Mouse (Mus musculus) testis, adult 2 months (tissue): Measurements from ENCODE around the gene Odf3l2. TPM values are rescaled to one million over a fixed set of nuclear protein-coding genes. Genes with fewer than 3 reads are reported as not detected.
A peak's percentile ranks its signal among the peaks of the same experiment; 100 is the strongest.

ENCODE experiments used
- H3K27ac ChIP-seq: fragments of 200-500 bp; 2 replicates; pipeline ENCODE4 v1.5.1; 2012; ENCODE audit warnings: low read depth, low read length; ENCODE audit not compliant: control insufficient read depth, insufficient read depth
- H3K27me3 ChIP-seq: fragments of 200-500 bp; 2 replicates; pipeline ENCODE4 v1.6.1; 2012; ENCODE audit warnings: mild to moderate bottlenecking, low read length, moderate library complexity; ENCODE audit not compliant: control insufficient read depth, insufficient read depth
- H3K36me3 ChIP-seq: fragments of 200-500 bp; 2 replicates; pipeline ENCODE4 v1.6.1; 2012; ENCODE audit warnings: mild to moderate bottlenecking, low read length; ENCODE audit not compliant: control insufficient read depth, insufficient read depth
- H3K4me1 ChIP-seq: fragments of 200-500 bp; 2 replicates; pipeline ENCODE4 v1.6.1; 2012; ENCODE audit warnings: low read length; ENCODE audit not compliant: control insufficient read depth, insufficient read depth
- H3K4me3 ChIP-seq: fragments of 200-500 bp; 2 replicates; pipeline ENCODE4 v1.5.1; 2012; ENCODE audit warnings: low read depth, mild to moderate bottlenecking, low read length, moderate library complexity, mixed read lengths; ENCODE audit not compliant: control insufficient read depth
- CTCF ChIP-seq: fragments of 200-500 bp; IDR thresholded peaks from 2 replicates; pipeline ENCODE4 v1.5.1; 2012; ENCODE audit warnings: low read depth, mild to moderate bottlenecking, inconsistent platforms, low read length, moderate library complexity; ENCODE audit not compliant: control insufficient read depth, insufficient read depth, insufficient replicate concordance
- POLR2A ChIP-seq: fragments of 200-500 bp; IDR thresholded peaks from 2 replicates; pipeline ENCODE4 v1.6.1; 2012; ENCODE audit warnings: low read depth, mild to moderate bottlenecking, inconsistent platforms, low read length, moderate library complexity; ENCODE audit not compliant: control insufficient read depth
- polyA plus RNA-seq: library from polyadenylated mRNA; depleted of rRNA; stranded (reverse); fragments of >200 nt; gene quantifications from 2 replicates; pipeline ENCODE4 v1.2.3, GENCODE M21; 2012

Gene Odf3l2
- polyA plus RNA-seq, 1 experiment, result not detected

DNA sequence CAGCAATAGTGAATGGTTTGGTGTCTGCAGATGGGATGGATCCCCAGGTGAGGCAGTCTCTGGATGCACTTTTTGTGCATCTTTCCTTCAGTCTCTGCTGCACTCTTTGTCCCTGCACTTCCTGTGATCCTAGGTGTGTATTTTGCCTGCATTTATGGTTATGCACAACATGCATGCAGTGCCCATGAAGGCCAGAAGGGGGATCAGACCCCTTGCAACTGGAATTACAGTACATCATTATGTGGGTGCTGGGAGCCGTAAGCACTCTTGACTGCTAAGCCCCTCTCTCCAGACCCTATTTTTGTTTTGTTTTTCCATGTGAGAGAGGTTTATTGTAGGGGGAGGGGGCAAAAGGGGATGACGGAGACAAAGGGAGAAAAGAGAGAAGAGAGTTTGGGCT is 14.8 kb upstream of the Odf3l2 start:
- H3K4me3 ChIP-seq, result no peak overlapping the region
- peaks cover 14% of the 10 kb centered on the region for H3K4me1 ChIP-seq
- TF ChIP-seq CTCF, result no peak
- TF ChIP-seq POLR2A, result no peak
- H3K27ac ChIP-seq, result no peak overlapping the region
- no peaks in the 10 kb centered on the region for H3K27me3 ChIP-seq
- H3K36me3 ChIP-seq, result no peaks in the 10 kb centered on the region

DNA sequence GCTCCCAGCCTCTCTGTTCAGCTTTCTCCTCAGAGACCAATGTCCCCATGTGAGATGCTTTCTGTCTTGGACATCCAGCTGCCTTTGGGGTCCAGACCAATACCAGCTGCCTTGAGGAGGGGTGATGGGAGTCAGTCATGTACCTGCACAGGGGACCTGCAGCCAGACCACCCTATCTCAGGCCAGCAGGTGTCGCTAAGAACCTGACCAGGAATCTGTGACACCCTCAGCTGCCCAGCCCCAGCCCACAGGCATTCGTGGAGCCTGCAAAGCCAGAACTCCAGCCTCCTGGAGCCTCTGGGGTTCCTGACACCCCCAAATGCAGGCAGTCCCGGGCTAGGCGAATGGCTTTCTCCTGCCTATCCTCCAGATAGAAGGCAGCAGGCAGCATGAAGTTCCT is 13.3 kb upstream of the Odf3l2 start:
- peaks cover 14% of the 10 kb centered on the region for H3K4me1 ChIP-seq
- H3K27ac ChIP-seq, result no peak overlapping the region
- H3K27me3 ChIP-seq, result no peaks in the 10 kb centered on the region

DNA sequence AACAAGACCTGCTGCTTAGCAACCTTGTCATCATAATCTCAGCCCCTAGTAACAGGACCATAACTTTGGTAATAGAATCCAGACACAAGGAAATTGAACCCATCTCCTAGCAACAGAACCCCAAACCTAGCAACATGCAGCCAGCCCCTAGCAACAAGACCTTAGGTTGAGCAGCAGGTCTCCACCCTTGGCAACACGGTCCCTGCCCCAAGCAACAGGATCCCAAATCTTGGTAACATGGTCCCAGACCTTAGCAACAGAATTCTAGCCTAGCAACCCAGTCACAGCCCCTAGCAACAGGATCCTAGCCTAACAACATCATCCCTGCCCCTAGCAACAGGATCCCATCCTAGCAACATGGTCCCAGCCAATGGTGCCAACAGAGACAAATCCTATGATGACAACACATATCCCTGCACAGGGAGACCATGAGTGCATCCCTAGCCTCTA is 9.4 kb upstream of the Odf3l2 start:
- TF ChIP-seq CTCF (no peak), POLR2A (no peak)
- H3K27me3 ChIP-seq, result no peaks in the 10 kb centered on the region
- H3K4me1 ChIP-seq, result no peaks in the 10 kb centered on the region; the same call in 1 of the 2 replicates
- H3K4me3 ChIP-seq, result no peak overlapping the region
- no peaks in the 10 kb centered on the region for H3K36me3 ChIP-seq
- no peak overlapping the region for H3K27ac ChIP-seq

More for the DNA sequence above, 13.3 kb upstream of the Odf3l2 start:
- no peak overlapping the region for H3K4me3 ChIP-seq
- TF ChIP-seq CTCF, result no peak
- TF ChIP-seq POLR2A, result no peak
- H3K36me3 ChIP-seq, result no peaks in the 10 kb centered on the region

DNA sequence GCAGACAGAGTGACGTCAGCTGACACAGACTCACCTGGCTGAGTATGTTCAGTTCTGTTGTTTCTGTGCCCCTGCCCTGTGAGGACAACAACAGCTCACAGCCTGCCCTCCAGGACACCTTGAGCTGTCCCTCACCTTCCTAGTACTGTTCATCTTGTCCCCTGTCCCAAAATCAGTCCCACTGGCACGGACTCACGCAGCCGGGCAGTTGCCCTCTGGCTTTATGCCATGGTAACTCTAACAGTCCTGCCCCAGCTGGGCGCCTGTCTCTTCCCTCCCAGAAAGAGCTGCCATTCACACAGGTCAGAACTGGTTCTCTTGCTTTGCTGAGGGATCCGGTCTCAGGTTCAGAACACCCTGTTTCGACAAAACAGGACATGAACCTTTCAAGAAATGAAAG is 7.3 kb upstream of the Odf3l2 start:
- no peak for TF ChIP-seq POLR2A
- Histone ChIP-seq H3K27me3 (no peaks in the 10 kb centered on the region), H3K27ac (no peak overlapping the region), H3K4me3 (no peak overlapping the region), H3K36me3 (no peaks in the 10 kb centered on the region), H3K4me1 (no peaks in the 10 kb centered on the region; the same call in 1 of the 2 replicates)

DNA sequence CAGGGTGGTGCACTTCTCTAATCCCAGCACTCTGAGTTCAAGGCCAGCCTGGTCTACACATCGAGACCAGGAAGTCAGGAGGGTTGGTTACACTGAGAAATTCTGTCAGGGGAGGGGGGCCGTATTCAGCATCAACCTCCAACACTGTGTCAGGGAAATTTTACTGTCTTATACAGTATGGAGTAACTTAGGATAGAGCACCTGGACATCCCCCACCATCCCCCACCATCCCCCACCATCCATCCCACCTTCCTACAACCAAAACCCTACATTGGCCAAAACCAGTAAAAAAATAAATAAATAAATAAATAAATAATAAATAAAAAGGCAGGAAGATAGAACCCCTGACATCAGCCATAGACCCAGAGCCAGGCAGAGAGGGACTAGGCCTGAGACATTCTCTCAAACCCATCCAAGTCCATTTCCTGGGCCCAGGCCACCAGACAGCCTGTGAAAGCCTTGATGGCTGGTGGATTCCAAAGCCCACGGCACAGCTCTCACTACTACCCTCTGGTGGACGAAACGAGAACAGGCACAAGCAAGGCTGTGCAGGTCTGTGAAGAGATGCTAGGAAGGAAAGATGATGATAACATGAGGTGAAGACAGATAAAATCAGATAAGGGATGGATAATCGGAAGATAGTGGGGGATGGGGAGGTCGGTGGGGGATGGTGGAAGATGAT is 3.7 kb upstream of the Odf3l2 start:
- no peaks in the 10 kb centered on the region for H3K4me1 ChIP-seq
- no peak overlapping the region for H3K4me3 ChIP-seq
- no peak for TF ChIP-seq POLR2A
- TF ChIP-seq CTCF, result peak; percentile 83; the same call in 1 of the 2 replicates
- H3K27ac ChIP-seq, result no peak overlapping the region
- no peaks in the 10 kb centered on the region for H3K36me3 ChIP-seq
- H3K27me3 ChIP-seq, result no peaks in the 10 kb centered on the region

DNA sequence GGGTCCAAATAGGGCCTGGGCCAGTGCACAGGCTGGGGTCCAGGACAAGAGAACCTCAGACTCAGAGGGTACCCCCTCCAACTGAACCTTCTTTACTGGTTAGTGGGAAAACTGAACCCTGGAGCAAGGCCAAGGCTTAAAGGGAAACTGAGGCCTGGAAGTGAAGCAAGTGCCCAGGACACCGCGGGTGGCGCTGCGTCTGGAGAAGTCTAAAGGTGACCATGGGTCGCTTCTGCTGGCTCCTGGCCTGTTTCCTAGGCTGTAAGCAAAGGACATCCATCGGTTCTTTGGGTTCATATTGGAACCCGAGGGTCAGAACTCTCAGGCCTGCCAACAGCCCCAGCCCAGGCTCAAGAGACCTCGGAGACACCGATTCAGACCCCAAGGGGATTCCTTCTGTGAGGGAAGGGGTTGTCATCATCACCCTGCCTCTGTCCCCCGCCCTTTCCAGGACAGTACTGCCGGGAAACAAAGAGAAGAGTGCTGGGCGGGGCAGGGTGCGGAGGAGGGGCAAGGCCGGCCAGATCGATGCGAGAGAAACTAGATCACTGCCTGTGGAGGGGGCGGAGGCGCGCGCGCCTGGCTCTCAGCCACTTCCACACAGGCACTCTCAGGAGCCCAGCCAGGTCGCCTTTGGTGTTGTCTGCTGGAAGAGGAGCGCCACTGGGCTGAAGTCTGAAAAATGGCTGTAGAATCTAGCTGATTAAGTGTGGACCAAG is 6.9 kb downstream of the Odf3l2 start:
- Histone ChIP-seq H3K4me1 (peaks cover 9% of the 10 kb centered on the region), H3K27me3 (no peaks in the 10 kb centered on the region), H3K27ac (no peak overlapping the region), H3K36me3 (no peaks in the 10 kb centered on the region), H3K4me3 (no peak overlapping the region)
- TF ChIP-seq CTCF, result no peak
- TF ChIP-seq POLR2A, result no peak
